Mouse (Mus musculus): ENCODE data around the gene Lamb3.

DNA sequence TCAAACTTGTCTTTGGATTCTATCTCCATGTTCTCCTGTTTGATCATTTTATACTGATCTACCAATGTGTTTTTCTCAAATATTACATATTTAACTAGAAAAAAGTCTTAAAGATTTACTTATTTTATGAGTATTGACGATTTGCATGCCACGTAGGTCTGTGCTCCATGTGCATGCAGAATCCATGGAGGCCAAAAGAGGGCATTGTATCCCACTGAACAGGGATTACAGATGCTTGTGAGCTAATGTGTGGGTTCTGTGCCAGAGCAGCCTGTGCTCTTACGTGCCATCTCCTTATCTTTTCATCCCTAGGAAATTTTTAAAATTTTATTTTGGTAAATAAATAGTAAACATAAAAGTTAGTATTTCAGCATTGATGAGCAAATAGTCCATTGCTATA, 184.8 kb downstream of the Lamb3 start:
- TF ChIP-seq CTCF (IDR thresholded peaks at IDR 0.05; ENCODE audit: insufficient read depth, low read length): no peak
- no peak for TF ChIP-seq POLR2A (IDR thresholded peaks at IDR 0.05; ENCODE audit: borderline replicate concordance, extremely low read depth, low read depth, low read length)

Measured in lung, adult 2 months (tissue).